Mouse (Mus musculus): ENCODE measurements around the gene Nbeal2.

Gene Nbeal2

DNA sequence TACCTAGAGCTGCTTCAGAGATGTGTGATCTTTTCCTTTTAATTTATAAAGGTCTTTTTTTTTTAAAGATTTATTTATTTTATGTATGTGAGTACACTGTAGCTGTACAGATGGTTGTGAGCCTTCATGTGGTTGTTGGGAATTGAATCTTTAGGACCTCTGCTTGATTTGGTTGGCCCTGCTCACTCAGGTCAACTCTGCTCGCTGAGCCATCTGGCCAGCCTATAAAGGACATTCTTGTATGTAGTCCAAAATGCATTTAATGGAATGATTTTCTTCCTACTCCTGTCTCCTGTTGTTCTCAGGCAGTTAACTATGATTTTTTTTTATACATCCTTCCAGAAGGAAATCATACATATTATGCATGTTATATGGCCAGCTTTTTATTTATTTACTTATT, 70.4 kb downstream of the Nbeal2 start:
- no peak for DNase-seq (ENCODE audit: low spot score in 2 of 2)

DNA sequence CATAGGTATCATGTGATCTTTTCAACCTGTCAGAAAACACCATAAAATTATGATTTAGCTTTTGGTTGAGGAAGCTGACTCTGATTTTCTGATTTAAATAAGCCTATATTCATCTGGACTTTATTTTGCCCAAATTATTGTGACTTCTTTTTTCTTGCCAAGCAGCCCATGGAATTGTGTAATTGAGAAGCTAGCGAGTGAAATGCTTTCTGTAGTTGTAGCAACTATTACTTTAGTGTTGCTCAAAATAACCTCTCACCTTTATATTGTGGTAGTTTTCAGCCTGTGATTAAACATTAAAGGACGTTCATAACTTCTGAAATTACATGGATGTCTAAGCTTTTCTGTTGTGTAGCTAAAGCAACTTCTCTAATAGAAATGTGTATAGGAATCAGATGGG, 71.8 kb downstream of the Nbeal2 start:
- DNase-seq (ENCODE audit: low spot score in 2 of 2): no peak

Data from frontal cortex, postnatal 36 days (tissue).